Mouse (Mus musculus) macrophage (primary cell): ENCODE measurements at regions not wholly inside any gene's neighbourhood (a gene's known extent, or its start where the extent isn't known, plus 50 kb on each side); places are given as distances from the start of the nearest gene placed in this dataset.
"Not testable (repeated sequence)": the region's sequence is repeated elsewhere in the genome, so short reads cannot be mapped to it uniquely, and the experiment has no call there.

ENCODE experiments used
- H3K27ac ChIP-seq: fragments of 350-480 bp; formaldehyde crosslinking; 2 replicates; pipeline ENCODE4 v1.9.0; 2021
- H3K36me3 ChIP-seq: fragments of 350-480 bp; formaldehyde crosslinking; 2 replicates; pipeline ENCODE4 v1.9.0; 2021; ENCODE audit errors: inconsistent target
- H3K4me3 ChIP-seq: fragments of 350-480 bp; formaldehyde crosslinking; 2 replicates; pipeline ENCODE4 v1.9.0; 2021; ENCODE audit errors: inconsistent target
- H3K79me2 ChIP-seq: fragments of 350-480 bp; formaldehyde crosslinking; 2 replicates; pipeline ENCODE4 v1.9.0; 2021; ENCODE audit errors: inconsistent target
- WGBS: methylation state at CpG from one replicate; pipeline ENCODE4 v1.1.7; 2026; ENCODE audit warnings: inconsistent platforms; ENCODE audit not compliant: missing documents; 5-methylcytosine and 5-hydroxymethylcytosine counted together

DNA sequence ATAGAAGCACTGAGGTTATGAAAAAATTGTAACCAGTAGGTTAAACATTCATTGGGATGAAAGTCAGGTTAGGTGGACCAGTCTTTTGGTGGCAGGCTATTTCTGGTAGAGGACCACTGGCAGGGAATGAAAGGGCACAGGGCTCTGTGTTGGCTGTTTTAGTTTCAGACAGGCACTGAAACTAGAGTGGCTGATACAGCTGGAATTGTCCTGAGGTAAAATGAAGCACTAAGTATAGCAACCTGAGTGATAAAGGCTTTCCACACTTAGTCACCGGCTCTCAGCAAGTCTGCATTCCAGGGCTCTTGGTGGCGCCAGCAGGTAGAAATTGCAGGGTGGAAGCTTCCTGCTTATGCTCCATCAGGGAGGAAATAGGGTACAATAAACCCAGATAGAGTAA is 262.2 kb upstream of the Tmpo start:
- Histone ChIP-seq H3K79me2 (no peaks in the 10 kb centered on the region), H3K27ac (no peak overlapping the region), H3K36me3 (no peaks in the 10 kb centered on the region), H3K4me3 (no peak overlapping the region)
- WGBS = 66% methylated on average over 2 of the region's 2 CpGs

DNA sequence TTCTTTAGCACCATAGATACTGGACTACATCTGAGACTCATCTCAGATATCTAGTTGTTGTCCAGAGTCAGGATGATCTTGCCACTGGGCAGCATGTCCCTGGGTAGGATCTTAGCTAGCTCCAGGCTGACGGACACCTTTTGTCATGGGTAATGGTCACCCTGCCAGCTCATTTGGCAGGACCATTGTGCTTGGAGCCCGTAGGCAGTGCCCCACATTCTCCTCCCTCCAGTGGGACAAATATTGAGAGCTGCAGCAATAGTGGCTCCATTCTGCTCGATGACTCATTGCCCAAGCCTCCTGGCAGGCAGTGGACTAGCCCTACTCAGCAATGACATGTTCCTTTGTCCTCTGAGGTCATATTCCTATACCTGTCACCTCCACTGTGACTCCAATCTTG is 258.9 kb upstream of the Tmpo start:
- Histone ChIP-seq H3K27ac (no peak overlapping the region), H3K79me2 (no peaks in the 10 kb centered on the region), H3K36me3 (no peaks in the 10 kb centered on the region), H3K4me3 (no peak overlapping the region)
- WGBS = 49% methylated on average over 3 of the region's 3 CpGs

GRCm38 (mm10) chr10:91437917-91438316 is 256.8 kb upstream of the Tmpo start:
- 91% methylated on average over 5 of the region's 5 CpGs for WGBS
- Histone ChIP-seq H3K4me3 (no peak overlapping the region), H3K79me2 (no peaks in the 10 kb centered on the region), H3K27ac (no peak overlapping the region), H3K36me3 (no peaks in the 10 kb centered on the region)

DNA sequence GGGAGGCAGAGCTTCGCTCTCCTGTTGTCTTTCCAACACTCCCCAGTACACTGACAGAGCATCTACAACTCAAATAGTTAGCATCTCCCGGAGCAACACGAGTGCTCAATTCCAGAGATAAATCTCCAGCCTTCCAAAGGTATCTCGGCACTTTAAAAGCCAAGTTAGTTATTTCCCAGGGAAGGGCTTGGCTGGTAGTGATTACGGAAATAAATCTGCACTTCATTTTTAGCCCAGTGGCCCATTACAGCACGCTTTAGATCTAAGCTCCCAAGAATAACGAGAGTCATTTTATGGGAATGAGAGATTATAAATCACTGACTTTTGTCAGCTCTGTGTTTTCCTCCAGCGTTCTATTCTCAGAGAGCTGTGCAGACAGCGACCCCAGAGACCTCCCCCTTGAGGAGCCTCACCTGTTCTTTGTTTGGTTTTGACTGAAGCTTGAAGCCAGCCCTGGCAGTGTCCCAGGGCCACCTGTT is 255.0 kb upstream of the Tmpo start:
- 70% methylated on average over 9 of the region's 9 CpGs for WGBS
- no peaks in the 10 kb centered on the region for H3K79me2 ChIP-seq
- no peaks in the 10 kb centered on the region for H3K36me3 ChIP-seq
- H3K4me3 ChIP-seq = no peak overlapping the region
- no peak overlapping the region for H3K27ac ChIP-seq

DNA sequence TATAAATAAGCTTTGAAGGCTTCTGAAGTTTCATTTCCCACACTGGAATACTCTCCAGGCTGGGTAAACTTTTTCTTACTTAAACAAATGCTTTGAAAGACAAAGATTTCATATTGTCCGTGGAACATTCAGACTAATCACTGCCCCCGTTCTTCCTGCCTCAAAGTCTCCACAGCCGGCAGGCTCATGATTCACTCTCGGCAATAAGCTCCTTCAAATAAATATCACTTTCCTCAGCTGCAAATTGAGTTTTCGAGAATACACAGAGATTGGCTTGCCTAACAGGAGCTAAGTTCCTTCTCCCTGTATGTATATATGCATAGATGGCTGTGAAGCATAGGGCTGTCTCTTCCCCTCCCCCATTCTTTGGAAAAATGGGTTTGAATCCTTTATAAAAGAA is 249.2 kb upstream of the Tmpo start:
- H3K27ac ChIP-seq = no peak overlapping the region
- no peak overlapping the region for H3K4me3 ChIP-seq
- 40% methylated on average over 5 of the region's 5 CpGs for WGBS

GRCm38 (mm10) chr10:91426584-91426983 is 245.5 kb upstream of the Tmpo start:
- 83% methylated on average over 3 of the region's 3 CpGs for WGBS
- H3K4me3 ChIP-seq = no peak overlapping the region
- H3K27ac ChIP-seq = no peak overlapping the region
- H3K79me2 ChIP-seq = no peaks in the 10 kb centered on the region
- H3K36me3 ChIP-seq = no peaks in the 10 kb centered on the region

More for the DNA sequence above, 249.2 kb upstream of the Tmpo start:
- Histone ChIP-seq H3K79me2 (no peaks in the 10 kb centered on the region), H3K36me3 (no peaks in the 10 kb centered on the region)

GRCm38 (mm10) chr10:91425625-91426385 is 244.7 kb upstream of the Tmpo start:
- not testable (repeated sequence) for H3K36me3 ChIP-seq, H3K27ac ChIP-seq, H3K4me3 ChIP-seq, H3K79me2 ChIP-seq
- 82% methylated on average over 7 of the region's 7 CpGs for WGBS

GRCm38 (mm10) chr10:91424786-91425185 is 243.7 kb upstream of the Tmpo start:
- H3K79me2 ChIP-seq = no peaks in the 10 kb centered on the region
- no peak overlapping the region for H3K27ac ChIP-seq
- H3K36me3 ChIP-seq = no peaks in the 10 kb centered on the region
- WGBS = 75% methylated on average over 4 of the region's 5 CpGs
- H3K4me3 ChIP-seq = no peak overlapping the region

GRCm38 (mm10) chr10:91387255-91387654 is 206.1 kb upstream of the Tmpo start:
- no peaks in the 10 kb centered on the region for H3K36me3 ChIP-seq
- no peak overlapping the region for H3K4me3 ChIP-seq
- no peak overlapping the region for H3K27ac ChIP-seq
- 86% methylated on average over 3 of the region's 3 CpGs for WGBS
- H3K79me2 ChIP-seq = no peaks in the 10 kb centered on the region

GRCm38 (mm10) chr10:91384372-91384771 is 203.3 kb upstream of the Tmpo start:
- Histone ChIP-seq H3K27ac (no peak overlapping the region), H3K4me3 (no peak overlapping the region), H3K36me3 (no peaks in the 10 kb centered on the region), H3K79me2 (no peaks in the 10 kb centered on the region)
- 72% methylated on average over 2 of the region's 2 CpGs for WGBS

GRCm38 (mm10) chr10:91376683-91377082 is 195.6 kb upstream of the Tmpo start:
- H3K36me3 ChIP-seq = no peaks in the 10 kb centered on the region
- no peak overlapping the region for H3K4me3 ChIP-seq
- no peaks in the 10 kb centered on the region for H3K79me2 ChIP-seq
- WGBS = 87% methylated on average over 3 of the region's 3 CpGs
- H3K27ac ChIP-seq = no peak overlapping the region

GRCm38 (mm10) chr10:91367488-91367887 is 186.4 kb upstream of the Tmpo start:
- 56% methylated on average over 1 of the region's 1 CpGs for WGBS
- no peaks in the 10 kb centered on the region for H3K79me2 ChIP-seq
- H3K36me3 ChIP-seq = no peaks in the 10 kb centered on the region
- H3K27ac ChIP-seq = no peak overlapping the region
- no peak overlapping the region for H3K4me3 ChIP-seq

GRCm38 (mm10) chr10:91362587-91362986 is 181.5 kb upstream of the Tmpo start:
- no peaks in the 10 kb centered on the region for H3K79me2 ChIP-seq
- no peak overlapping the region for H3K27ac ChIP-seq
- H3K36me3 ChIP-seq = no peaks in the 10 kb centered on the region
- no peak overlapping the region for H3K4me3 ChIP-seq
- 89% methylated on average over 3 of the region's 3 CpGs for WGBS

GRCm38 (mm10) chr10:91361621-91362020 is 180.5 kb upstream of the Tmpo start:
- no peaks in the 10 kb centered on the region for H3K79me2 ChIP-seq
- no peaks in the 10 kb centered on the region for H3K36me3 ChIP-seq
- no peak overlapping the region for H3K27ac ChIP-seq
- H3K4me3 ChIP-seq = no peak overlapping the region
- WGBS = 74% methylated on average over 2 of the region's 2 CpGs

GRCm38 (mm10) chr10:91345465-91345864 is 164.3 kb upstream of the Tmpo start:
- H3K36me3 ChIP-seq = no peaks in the 10 kb centered on the region
- H3K79me2 ChIP-seq = no peaks in the 10 kb centered on the region
- no peak overlapping the region for H3K27ac ChIP-seq
- WGBS = 90% methylated on average over 5 of the region's 5 CpGs
- no peak overlapping the region for H3K4me3 ChIP-seq

DNA sequence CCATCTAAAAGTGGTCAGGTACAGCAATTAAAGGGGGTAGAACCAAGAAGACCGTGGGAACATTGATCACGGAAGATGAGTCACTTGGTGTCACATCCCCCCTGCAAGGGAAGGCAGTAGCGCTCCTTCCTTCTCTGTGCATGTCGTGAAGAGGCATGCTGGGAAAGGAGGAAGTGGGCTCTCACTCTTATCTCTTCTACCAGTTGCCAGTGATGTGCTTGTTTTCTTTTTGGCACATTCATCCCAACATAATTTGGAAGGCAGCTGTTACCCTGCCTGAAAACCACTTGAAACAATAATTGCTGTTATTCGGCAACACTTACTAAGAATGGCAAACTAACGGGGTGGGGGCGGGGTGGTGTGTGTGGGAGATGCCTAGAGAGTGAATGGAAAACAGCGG is 161.0 kb upstream of the Tmpo start:
- Histone ChIP-seq H3K79me2 (no peaks in the 10 kb centered on the region), H3K36me3 (no peaks in the 10 kb centered on the region), H3K27ac (no peak overlapping the region), H3K4me3 (no peak overlapping the region)
- WGBS = 34% methylated on average over 8 of the region's 8 CpGs
